Mouse (Mus musculus) stomach, embryonic 16.5 days (tissue): ENCODE data around the gene Ogfrl1. TPM values are rescaled to one million over a fixed set of nuclear protein-coding genes. Genes with fewer than 3 reads are reported as not detected.

ENCODE experiments used
- ATAC-seq: fragments of 200-750 bp; cut with Nextera tagmentation; 2 replicates; pipeline ENCODE4 v1.8.0; 2017; ENCODE audit warnings: moderate number of reproducible peaks, moderate TSS enrichment; ENCODE audit not compliant: insufficient read depth, low FRiP score
- H3K27ac ChIP-seq: fragments of 300-500 bp; sonication (generic); 2 replicates; pipeline ENCODE4 v1.5.1; 2014; ENCODE audit warnings: low read length
- H3K27me3 ChIP-seq: fragments of 300-500 bp; sonication (generic); 2 replicates; pipeline ENCODE4 v1.6.1; 2014; ENCODE audit warnings: low read length, control low read depth, mixed read lengths; ENCODE audit not compliant: control insufficient read depth, insufficient read depth
- H3K36me3 ChIP-seq: fragments of 300-500 bp; sonication (generic); 2 replicates; pipeline ENCODE4 v1.6.1; 2014; ENCODE audit warnings: low read length; ENCODE audit not compliant: control insufficient read depth, insufficient read depth
- H3K4me1 ChIP-seq: fragments of 300-500 bp; sonication (generic); 2 replicates; pipeline ENCODE4 v1.6.1; 2014; ENCODE audit warnings: low read length, control low read depth, mixed read lengths; ENCODE audit not compliant: control insufficient read depth, insufficient read depth
- H3K4me2 ChIP-seq: fragments of 300-500 bp; sonication (generic); 2 replicates; pipeline ENCODE4 v1.6.1; 2014; ENCODE audit warnings: low read depth, low read length, mixed read lengths
- H3K4me3 ChIP-seq: fragments of 300-500 bp; sonication (generic); replicated peaks from 2 replicates; pipeline ENCODE4 v1.5.1; 2014; ENCODE audit warnings: mild to moderate bottlenecking, low read length
- H3K9ac ChIP-seq: fragments of 300-500 bp; sonication (generic); 2 replicates; pipeline ENCODE4 v1.6.1; 2014; ENCODE audit warnings: low read length
- H3K9me3 ChIP-seq: fragments of 300-500 bp; sonication (generic); replicated peaks from 2 replicates; pipeline ENCODE4 v1.6.1; 2016; ENCODE audit warnings: low read length, control low read depth; ENCODE audit not compliant: control insufficient read depth
- WGBS: fragments of 180-500 bp; shearing (Covaris S2); extraction: QIAGEN DNeasy Blood & Tissue Kit; methylation state at CpG from one replicate; pipeline ENCODE4 v1.1.7; 2014; 5-methylcytosine and 5-hydroxymethylcytosine counted together
- polyA plus RNA-seq: library from polyadenylated mRNA; unstranded; fragments of >200 nt; fragmentation: Nextera tagmentation; extraction: Ambion mirVana; gene quantifications from 2 replicates; pipeline ENCODE4 v1.2.1, GENCODE M21; 2015

Gene Ogfrl1
- polyA plus RNA-seq, 1 experiment from 2014 or later, result 4.2 TPM

GRCm38 (mm10) chr1:23335726-23336363 is 61.7 kb downstream of the Ogfrl1 start:
- Histone ChIP-seq H3K36me3 (no peaks in the 10 kb centered on the region), H3K4me3 (no peak overlapping the region), H3K9ac (no peak overlapping the region), H3K27ac (no peak overlapping the region), H3K4me1 (no peaks in the 10 kb centered on the region), H3K9me3 (no peaks in the 10 kb centered on the region), H3K4me2 (no peak overlapping the region), H3K27me3 (no peaks in the 10 kb centered on the region)
- WGBS, result 78% methylated on average over 13 of the region's 13 CpGs
- no peak for ATAC-seq

DNA sequence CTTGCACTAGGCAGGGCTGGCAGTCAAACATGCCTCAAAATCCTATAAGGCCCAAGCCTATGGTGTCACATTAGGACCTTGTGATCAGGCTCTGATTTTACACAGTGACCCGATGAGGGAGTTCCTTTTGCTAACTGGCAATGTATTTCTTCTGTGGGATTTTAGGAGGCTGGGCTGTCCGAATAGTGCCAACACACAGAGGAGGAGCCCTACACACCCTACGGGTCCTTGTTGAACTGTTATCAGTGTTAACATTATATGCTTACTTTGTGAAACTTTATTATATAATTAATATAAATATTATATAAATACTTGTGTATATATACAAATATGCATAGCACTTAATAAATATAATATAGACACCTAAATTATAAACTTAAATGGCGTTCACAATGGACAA is 62.5 kb downstream of the Ogfrl1 start:
- H3K9me3 ChIP-seq, result no peaks in the 10 kb centered on the region
- no peaks in the 10 kb centered on the region for H3K4me1 ChIP-seq
- H3K27me3 ChIP-seq, result no peaks in the 10 kb centered on the region
- no peak overlapping the region for H3K9ac ChIP-seq
- no peak overlapping the region for H3K4me3 ChIP-seq
- no peak overlapping the region for H3K4me2 ChIP-seq
- no peak overlapping the region for H3K27ac ChIP-seq
- ATAC-seq, result no peak
- H3K36me3 ChIP-seq, result no peaks in the 10 kb centered on the region
- 79% methylated on average over 4 of the region's 4 CpGs for WGBS

GRCm38 (mm10) chr1:23332192-23332591 is 65.4 kb downstream of the Ogfrl1 start:
- ATAC-seq, result no peak
- WGBS, result 90% methylated on average over 4 of the region's 4 CpGs
- no peaks in the 10 kb centered on the region for H3K36me3 ChIP-seq
- no peak overlapping the region for H3K27ac ChIP-seq
- H3K4me1 ChIP-seq, result no peaks in the 10 kb centered on the region
- H3K27me3 ChIP-seq, result no peaks in the 10 kb centered on the region
- H3K9ac ChIP-seq, result no peak overlapping the region
- H3K4me2 ChIP-seq, result no peak overlapping the region
- H3K4me3 ChIP-seq, result no peak overlapping the region
- H3K9me3 ChIP-seq, result no peaks in the 10 kb centered on the region

GRCm38 (mm10) chr1:23325160-23325559 is 72.4 kb downstream of the Ogfrl1 start:
- WGBS, result 80% methylated on average over 7 of the region's 7 CpGs
- Histone ChIP-seq H3K27ac (no peak overlapping the region), H3K4me3 (no peak overlapping the region), H3K36me3 (no peaks in the 10 kb centered on the region), H3K9me3 (no peaks in the 10 kb centered on the region), H3K4me2 (no peak overlapping the region), H3K27me3 (no peaks in the 10 kb centered on the region), H3K4me1 (no peaks in the 10 kb centered on the region), H3K9ac (no peak overlapping the region)
- no peak for ATAC-seq

DNA sequence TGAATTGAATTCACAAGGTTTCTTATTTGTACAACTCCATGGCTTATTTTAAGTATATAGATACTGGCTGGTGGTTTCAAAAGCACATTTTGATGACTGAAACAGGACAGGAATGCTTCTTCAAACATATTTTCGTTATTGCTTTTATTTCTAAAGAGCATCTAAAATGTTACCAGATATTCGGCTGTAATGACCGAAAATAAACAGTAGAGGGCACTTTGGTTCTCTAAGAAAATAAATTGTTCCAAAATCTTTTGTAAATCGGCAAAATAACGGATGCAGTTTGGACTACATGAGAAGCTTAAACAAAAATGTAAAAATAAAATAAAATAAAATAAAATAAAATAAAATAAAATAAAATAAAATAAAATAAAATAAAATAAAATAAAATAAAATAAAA is 73.3 kb downstream of the Ogfrl1 start:
- H3K27ac ChIP-seq, result no peak overlapping the region
- H3K27me3 ChIP-seq, result no peaks in the 10 kb centered on the region
- no peak overlapping the region for H3K4me2 ChIP-seq
- H3K9ac ChIP-seq, result no peak overlapping the region
- H3K36me3 ChIP-seq, result no peaks in the 10 kb centered on the region
- no peaks in the 10 kb centered on the region for H3K9me3 ChIP-seq
- WGBS, result 11% methylated on average over 5 of the region's 5 CpGs
- no peaks in the 10 kb centered on the region for H3K4me1 ChIP-seq
- ATAC-seq, result no peak
- H3K4me3 ChIP-seq, result no peak overlapping the region

DNA sequence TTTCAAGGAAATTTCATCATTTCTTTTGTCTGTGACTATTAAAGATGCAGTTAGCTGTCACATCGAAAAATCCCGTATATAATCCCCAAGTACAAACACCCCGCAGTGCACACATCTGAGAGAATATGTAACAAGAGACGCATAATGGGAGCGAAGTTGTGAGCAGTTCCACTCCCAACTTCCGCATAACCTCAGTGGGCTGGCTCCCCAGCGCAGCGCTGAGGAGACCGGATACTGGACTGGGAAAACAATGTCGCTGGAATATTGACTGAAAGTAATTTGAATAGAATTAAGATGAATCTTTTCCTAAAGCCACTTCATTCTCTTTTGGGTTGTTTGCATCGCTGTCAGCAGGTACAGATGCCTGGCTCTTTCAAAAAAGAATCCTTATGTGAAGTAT is 74.3 kb downstream of the Ogfrl1 start:
- Histone ChIP-seq H3K36me3 (no peaks in the 10 kb centered on the region), H3K9me3 (no peaks in the 10 kb centered on the region), H3K4me1 (no peaks in the 10 kb centered on the region), H3K27me3 (no peaks in the 10 kb centered on the region), H3K4me3 (no peak overlapping the region), H3K27ac (no peak overlapping the region), H3K9ac (no peak overlapping the region), H3K4me2 (no peak overlapping the region)
- ATAC-seq, result no peak
- 71% methylated on average over 11 of the region's 11 CpGs for WGBS

DNA sequence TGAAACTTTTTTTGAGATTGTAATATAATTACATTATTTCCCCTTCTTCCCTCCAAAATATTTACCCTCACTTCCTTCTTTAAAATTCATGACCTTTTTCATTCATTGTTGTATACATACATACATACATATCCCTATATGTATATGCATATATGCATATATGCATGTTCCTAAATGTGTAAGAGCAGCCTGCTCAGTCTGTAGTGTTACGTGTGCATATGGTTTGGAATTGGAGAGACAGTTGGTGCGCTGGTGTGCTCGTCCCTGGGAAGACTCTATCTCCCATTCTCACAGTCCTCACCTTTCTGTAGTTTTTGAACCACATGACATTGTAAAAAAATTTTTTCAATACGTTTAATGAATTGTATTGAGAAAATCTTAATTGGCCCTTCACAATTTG is 75.4 kb downstream of the Ogfrl1 start:
- H3K4me1 ChIP-seq, result no peaks in the 10 kb centered on the region
- no peak overlapping the region for H3K4me3 ChIP-seq
- no peaks in the 10 kb centered on the region for H3K9me3 ChIP-seq
- no peak for ATAC-seq
- no peak overlapping the region for H3K4me2 ChIP-seq
- H3K27ac ChIP-seq, result no peak overlapping the region
- H3K9ac ChIP-seq, result no peak overlapping the region
- H3K36me3 ChIP-seq, result no peaks in the 10 kb centered on the region
- WGBS, result 85% methylated on average over 4 of the region's 4 CpGs
- H3K27me3 ChIP-seq, result no peaks in the 10 kb centered on the region

DNA sequence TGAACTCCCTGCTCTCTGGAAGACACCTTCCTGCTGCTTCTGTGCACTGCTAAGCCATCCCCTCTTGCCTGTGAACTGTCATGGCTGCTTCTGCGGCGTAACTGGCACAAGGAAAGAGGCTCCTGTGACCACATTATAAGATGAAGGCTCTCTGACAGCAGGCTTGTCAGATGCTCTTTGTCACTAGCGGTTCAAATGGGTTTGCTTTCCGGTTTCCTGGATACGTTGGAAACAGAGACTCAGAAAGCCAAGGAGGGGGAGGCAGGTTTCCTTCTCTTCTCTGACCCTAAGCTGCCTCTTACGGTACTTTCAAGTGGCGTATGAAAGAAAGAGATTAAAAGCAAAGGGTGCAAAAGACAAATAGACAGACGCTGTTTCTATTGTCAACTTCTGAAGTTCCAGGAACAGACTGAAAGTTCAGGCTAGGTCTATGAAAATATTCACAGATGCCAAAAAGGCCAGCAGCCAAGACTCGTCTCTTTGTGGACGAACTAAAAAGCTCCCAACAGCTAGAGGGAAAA is 76.2 kb downstream of the Ogfrl1 start:
- 36% methylated on average over 10 of the region's 10 CpGs for WGBS
- Histone ChIP-seq H3K27ac (no peak overlapping the region), H3K4me3 (no peak overlapping the region), H3K36me3 (no peaks in the 10 kb centered on the region), H3K4me1 (no peaks in the 10 kb centered on the region), H3K9ac (no peak overlapping the region), H3K9me3 (no peaks in the 10 kb centered on the region), H3K27me3 (no peaks in the 10 kb centered on the region), H3K4me2 (peak overlapping the region; percentile 22; the same call in 1 of the 2 replicates)
- ATAC-seq, result 0 out of 2 replicates have a peak, but pooled peaks have one; percentile 29

DNA sequence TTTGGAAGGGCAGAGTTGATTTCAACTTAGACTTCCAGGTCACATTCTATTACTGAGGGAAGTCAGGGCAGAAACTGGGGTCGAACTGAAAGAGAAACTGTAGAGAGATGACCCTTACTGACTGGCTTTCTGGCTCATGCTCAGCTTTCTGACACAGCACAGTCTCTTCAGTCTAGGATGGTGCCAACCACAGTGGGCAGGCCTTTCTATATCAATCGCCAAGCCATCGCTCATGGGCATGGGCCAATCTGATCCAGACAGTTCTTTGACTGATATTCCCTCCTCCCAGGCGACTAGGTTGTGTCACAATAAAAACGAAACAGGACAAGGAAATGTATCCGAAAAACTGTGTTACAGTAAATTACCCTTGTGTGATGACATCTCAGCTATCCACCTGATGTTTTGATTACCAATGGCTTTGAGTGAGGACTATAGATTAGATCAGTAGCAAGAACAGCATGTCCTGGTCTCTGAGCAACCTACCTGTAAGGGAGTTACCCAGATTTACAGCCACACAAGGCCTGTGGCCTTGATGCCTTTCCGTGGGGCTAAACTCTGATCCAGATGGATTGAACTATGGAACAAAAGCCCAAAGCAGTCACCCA is 76.9 kb downstream of the Ogfrl1 start:
- Histone ChIP-seq H3K4me2 (no peak overlapping the region), H3K4me1 (no peaks in the 10 kb centered on the region), H3K9me3 (no peaks in the 10 kb centered on the region), H3K27me3 (no peaks in the 10 kb centered on the region), H3K27ac (no peak overlapping the region), H3K4me3 (no peak overlapping the region), H3K36me3 (no peaks in the 10 kb centered on the region), H3K9ac (no peak overlapping the region)
- WGBS, result 87% methylated on average over 7 of the region's 7 CpGs
- ATAC-seq, result no peak
